Mouse (Mus musculus) heart, postnatal 0 days (tissue): ENCODE measurements at regions not wholly inside any gene's neighbourhood (a gene's known extent, or its start where the extent isn't known, plus 50 kb on each side); places are given as distances from the start of the nearest gene placed in this dataset.

Source experiments
- ATAC-seq: fragments of 200-750 bp; cut with Nextera tagmentation; 2 replicates; pipeline ENCODE4 v1.8.0; 2017; ENCODE audit warnings: low read depth, moderate number of reproducible peaks, moderate library complexity; ENCODE audit not compliant: insufficient read depth
- DNase-seq: peaks from one replicate; pipeline ENCODE4 v3.0.0-alpha.2; 2016; ENCODE audit warnings: low spot score
- H3K27ac ChIP-seq: fragments of 300-500 bp; sonication (generic); 2 replicates; pipeline ENCODE4 v1.5.1; 2014; ENCODE audit warnings: low read depth, mild to moderate bottlenecking
- H3K27me3 ChIP-seq: fragments of 300-500 bp; sonication (generic); 2 replicates; pipeline ENCODE4 v1.6.1; 2014; ENCODE audit warnings: low read length, mixed read lengths; ENCODE audit not compliant: control insufficient read depth, insufficient read depth
- H3K36me3 ChIP-seq: fragments of 300-500 bp; sonication (generic); replicated peaks from 2 replicates; pipeline ENCODE4 v1.6.1; 2014; ENCODE audit warnings: low read length, mixed read lengths; ENCODE audit not compliant: control insufficient read depth, insufficient read depth
- H3K4me1 ChIP-seq: fragments of 300-500 bp; sonication (generic); 2 replicates; pipeline ENCODE4 v1.6.1; 2014; ENCODE audit warnings: antibody characterized with exemption; ENCODE audit not compliant: control insufficient read depth, insufficient read depth
- H3K4me2 ChIP-seq: fragments of 300-500 bp; sonication (generic); 2 replicates; pipeline ENCODE4 v1.6.1; 2014; ENCODE audit warnings: low read depth, mild to moderate bottlenecking, low read length, moderate library complexity
- H3K4me3 ChIP-seq: fragments of 300-500 bp; sonication (generic); 2 replicates; pipeline ENCODE4 v1.5.1; 2014; ENCODE audit warnings: low read depth, low read length
- H3K9ac ChIP-seq: fragments of 300-500 bp; sonication (generic); replicated peaks from 2 replicates; pipeline ENCODE4 v1.6.1; 2014; ENCODE audit warnings: low read depth, low read length, mixed read lengths
- H3K9me3 ChIP-seq: fragments of 300-500 bp; sonication (generic); replicated peaks from 2 replicates; pipeline ENCODE4 v1.6.1; 2016; ENCODE audit warnings: low read length; ENCODE audit not compliant: control insufficient read depth
- CTCF ChIP-seq: IDR thresholded peaks from 2 replicates; pipeline ENCODE4 v1.5.1; 2016; ENCODE audit warnings: antibody characterized with exemption, control low read depth, low read depth
- EP300 ChIP-seq: IDR thresholded peaks from 2 replicates; pipeline ENCODE4 v1.6.1; 2016; ENCODE audit warnings: antibody characterized with exemption, low read depth
- WGBS: fragments of 180-500 bp; shearing (Covaris S2); extraction: QIAGEN DNeasy Blood & Tissue Kit; methylation state at CpG from one replicate; pipeline ENCODE4 v1.1.7; 2014; 5-methylcytosine and 5-hydroxymethylcytosine counted together

DNA sequence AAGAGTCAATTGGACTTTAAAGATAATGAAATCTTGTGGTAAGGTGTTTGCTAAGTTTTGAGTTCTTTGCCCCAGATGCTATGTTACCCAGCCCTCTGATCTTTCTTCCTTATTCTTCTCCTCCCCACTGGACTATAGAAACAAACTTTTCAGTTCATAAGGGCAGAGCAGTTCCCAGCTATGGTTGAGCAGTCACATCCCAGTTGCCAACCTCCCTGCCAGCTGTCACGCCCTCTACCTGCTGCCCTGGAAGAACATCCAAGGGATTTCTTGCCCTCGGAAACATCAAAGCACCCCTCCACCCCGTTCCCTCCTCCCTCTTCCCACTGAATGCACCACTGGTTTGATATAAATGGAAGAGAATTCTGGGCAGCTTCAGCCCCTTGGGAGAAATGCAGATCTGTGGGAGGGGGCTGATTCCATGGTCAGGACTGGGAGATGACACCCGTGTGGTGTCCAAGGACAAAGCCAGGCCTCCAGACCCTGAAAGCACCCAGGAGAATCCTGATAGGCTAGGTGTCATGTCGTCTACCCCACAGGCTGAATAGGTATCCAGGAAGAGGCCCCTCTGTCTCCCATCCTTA lies 250.8 kb upstream of the Ubash3b start:
- Histone ChIP-seq H3K36me3 (no peaks in the 10 kb centered on the region), H3K4me3 (no peak overlapping the region), H3K27ac (no peak overlapping the region), H3K27me3 (no peaks in the 10 kb centered on the region), H3K4me1 (peaks cover under 1% of the 10 kb centered on the region; the same call in 1 of the 2 replicates), H3K9ac (no peak overlapping the region), H3K9me3 (no peaks in the 10 kb centered on the region), H3K4me2 (no peak overlapping the region)
- ATAC-seq, result no peak
- WGBS, result 47% methylated on average over 5 of the region's 5 CpGs
- DNase-seq, result no peak
- TF ChIP-seq EP300 (no peak), CTCF (no peak)

GRCm38 (mm10) chr9:41408301-41408700 lies 246.8 kb upstream of the Ubash3b start:
- TF ChIP-seq CTCF (no peak), EP300 (no peak)
- no peak for DNase-seq
- Histone ChIP-seq H3K4me2 (no peak overlapping the region), H3K9me3 (no peaks in the 10 kb centered on the region), H3K9ac (no peak overlapping the region), H3K36me3 (no peaks in the 10 kb centered on the region), H3K27ac (no peak overlapping the region), H3K4me3 (no peak overlapping the region), H3K4me1 (peaks cover 4% of the 10 kb centered on the region), H3K27me3 (no peaks in the 10 kb centered on the region)
- no peak for ATAC-seq
- WGBS, result 54% methylated on average over 2 of the region's 2 CpGs

DNA sequence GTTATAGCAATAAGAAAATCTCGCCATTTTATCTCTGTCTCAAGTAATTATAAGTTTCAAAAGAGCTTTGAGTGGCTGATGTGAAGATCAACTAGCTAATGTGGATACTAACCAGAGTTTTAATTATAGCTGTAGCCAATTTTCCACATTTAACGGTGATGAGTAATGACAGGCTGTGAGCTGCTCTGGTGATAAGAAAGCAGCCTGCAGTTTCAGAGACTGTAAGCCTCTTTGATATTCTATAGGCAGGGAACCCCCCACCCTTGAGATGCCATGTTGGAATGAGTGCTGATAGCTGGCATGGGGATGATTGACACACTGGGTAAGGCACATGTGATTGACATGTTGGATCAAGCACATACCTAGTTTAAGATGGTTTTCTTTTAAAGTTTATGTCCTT lies 245.6 kb upstream of the Ubash3b start:
- peaks cover 4% of the 10 kb centered on the region for H3K4me1 ChIP-seq
- TF ChIP-seq EP300 (no peak), CTCF (no peak)
- ATAC-seq (no peak), DNase-seq (no peak)
- no peak overlapping the region for H3K4me2 ChIP-seq
- no peaks in the 10 kb centered on the region for H3K36me3 ChIP-seq
- no peak overlapping the region for H3K27ac ChIP-seq
- H3K9me3 ChIP-seq, result no peaks in the 10 kb centered on the region
- WGBS, result 22% methylated on average over 2 of the region's 2 CpGs
- H3K4me3 ChIP-seq, result no peak overlapping the region
- H3K9ac ChIP-seq, result no peak overlapping the region
- H3K27me3 ChIP-seq, result no peaks in the 10 kb centered on the region

DNA sequence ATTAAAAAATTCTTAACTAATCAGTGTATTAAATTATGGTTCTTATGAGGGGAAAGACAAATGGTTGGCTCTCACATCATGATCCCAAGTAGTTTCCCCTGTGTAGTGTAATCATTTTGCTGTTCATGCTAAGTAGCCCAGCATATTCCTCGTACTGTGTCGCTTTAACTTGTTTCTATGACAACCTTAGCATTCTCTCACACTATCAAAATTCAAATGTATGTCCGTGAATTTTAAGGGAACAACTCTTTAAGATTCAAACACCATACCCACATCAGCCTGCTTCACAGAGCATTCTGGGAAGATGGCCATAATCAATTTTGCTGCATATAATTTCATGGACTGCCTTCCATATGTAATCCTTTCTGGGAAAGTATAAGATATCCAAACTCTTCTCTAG lies 241.4 kb upstream of the Ubash3b start:
- Histone ChIP-seq H3K4me3 (no peak overlapping the region), H3K27me3 (no peaks in the 10 kb centered on the region), H3K4me2 (no peak overlapping the region), H3K27ac (no peak overlapping the region), H3K36me3 (no peaks in the 10 kb centered on the region), H3K9me3 (no peaks in the 10 kb centered on the region), H3K9ac (no peak overlapping the region), H3K4me1 (peaks cover 4% of the 10 kb centered on the region)
- DNase-seq, result no peak
- ATAC-seq, result no peak
- TF ChIP-seq CTCF, result no peak
- no peak for TF ChIP-seq EP300
- 80% methylated on average over 3 of the region's 3 CpGs for WGBS

- 79% methylated on average over 6 of the region's 6 CpGs for WGBS
- H3K36me3 ChIP-seq, result no peaks in the 10 kb centered on the region
- ATAC-seq, result no peak
Measured at GRCm38 (mm10) chr9:41400950-41401349, 239.5 kb upstream of the Ubash3b start.

DNA sequence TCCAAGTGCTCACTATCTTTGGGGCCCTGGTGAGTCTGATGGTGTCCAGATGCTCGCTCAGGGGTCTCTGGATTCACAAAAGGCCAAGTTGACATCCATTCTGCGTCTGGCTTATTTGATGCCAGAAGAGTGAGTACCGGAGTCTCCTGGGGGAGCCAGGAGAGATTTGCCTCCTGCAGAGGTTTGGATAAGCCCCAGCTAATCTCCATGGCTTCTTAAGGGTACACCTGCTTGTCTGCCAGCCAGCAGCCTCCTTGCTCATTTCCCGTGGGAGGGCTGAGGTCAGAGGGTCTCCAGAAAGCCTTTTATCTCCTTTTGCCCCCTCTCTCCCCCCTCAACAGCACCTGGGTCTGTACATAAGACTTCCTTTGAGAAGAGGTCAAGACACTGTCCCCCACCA lies 234.0 kb upstream of the Ubash3b start:
- Histone ChIP-seq H3K9me3 (no peaks in the 10 kb centered on the region), H3K27ac (no peak overlapping the region), H3K4me1 (no peaks in the 10 kb centered on the region)

More at GRCm38 (mm10) chr9:41400950-41401349, 239.5 kb upstream of the Ubash3b start:
- DNase-seq, result no peak
- H3K9me3 ChIP-seq, result no peaks in the 10 kb centered on the region
- H3K27ac ChIP-seq, result no peak overlapping the region
- no peaks in the 10 kb centered on the region for H3K4me1 ChIP-seq
- no peak overlapping the region for H3K4me3 ChIP-seq
- no peak for TF ChIP-seq CTCF
- TF ChIP-seq EP300, result no peak
- H3K9ac ChIP-seq, result no peak overlapping the region
- H3K27me3 ChIP-seq, result no peaks in the 10 kb centered on the region
- H3K4me2 ChIP-seq, result no peak overlapping the region

More for the DNA sequence above, 234.0 kb upstream of the Ubash3b start:
- no peak overlapping the region for H3K4me2 ChIP-seq
- no peaks in the 10 kb centered on the region for H3K36me3 ChIP-seq
- TF ChIP-seq EP300, result no peak
- no peak for TF ChIP-seq CTCF
- no peak for DNase-seq
- H3K27me3 ChIP-seq, result no peaks in the 10 kb centered on the region
- WGBS, result 35% methylated on average over 4 of the region's 4 CpGs
- ATAC-seq, result no peak
- no peak overlapping the region for H3K4me3 ChIP-seq
- H3K9ac ChIP-seq, result no peak overlapping the region
